Mouse (Mus musculus): Measurements from ENCODE around the gene Srgap1.

Gene Srgap1

GRCm38 (mm10) chr10:121807771-121808170, 239.3 kb downstream of the Srgap1 start:
- no peak for DNase-seq

- no peak for DNase-seq
Observed at GRCm38 (mm10) chr10:121806806-121807205, 240.3 kb downstream of the Srgap1 start.

- DNase-seq, result no peak
Observed at GRCm38 (mm10) chr10:121805933-121806341, 241.2 kb downstream of the Srgap1 start.

- no peak for DNase-seq
Observed at GRCm38 (mm10) chr10:121804551-121804950, 242.6 kb downstream of the Srgap1 start.

GRCm38 (mm10) chr10:121800041-121800440, 247.1 kb downstream of the Srgap1 start:
- DNase-seq, result no peak

GRCm38 (mm10) chr10:121796027-121796802, 250.9 kb downstream of the Srgap1 start:
- DNase-seq, result no peak

GRCm38 (mm10) chr10:121794486-121794885, 252.6 kb downstream of the Srgap1 start:
- no peak for DNase-seq

- no peak for DNase-seq
Observed at GRCm38 (mm10) chr10:121792661-121793060, 254.5 kb downstream of the Srgap1 start.

GRCm38 (mm10) chr10:121790078-121790477, 257.0 kb downstream of the Srgap1 start:
- no peak for DNase-seq

- no peak for DNase-seq
Observed at GRCm38 (mm10) chr10:121788536-121788935, 258.6 kb downstream of the Srgap1 start.

- DNase-seq, result peak in 1 of 2 experiments; percentile 16
Observed at GRCm38 (mm10) chr10:121781159-121781558, 266.0 kb downstream of the Srgap1 start.

- no peak for DNase-seq
Observed at GRCm38 (mm10) chr10:121775990-121776389, 271.1 kb downstream of the Srgap1 start.

GRCm38 (mm10) chr10:121773813-121774212, 273.3 kb downstream of the Srgap1 start:
- no peak for DNase-seq

- peak; percentile 31 to 38 for DNase-seq
Observed at GRCm38 (mm10) chr10:121770624-121771577, 276.2 kb downstream of the Srgap1 start.

GRCm38 (mm10) chr10:121769711-121770110, 277.4 kb downstream of the Srgap1 start:
- no peak for DNase-seq

GRCm38 (mm10) chr10:121767295-121767694, 279.8 kb downstream of the Srgap1 start:
- DNase-seq, result peak; percentile 47 to 50

GRCm38 (mm10) chr10:121765174-121766057, 281.7 kb downstream of the Srgap1 start:
- DNase-seq, result no peak

- DNase-seq, result no peak
Observed at GRCm38 (mm10) chr10:121764469-121765173, 282.5 kb downstream of the Srgap1 start.

- no peak for DNase-seq
Observed at GRCm38 (mm10) chr10:121763191-121763590, 283.9 kb downstream of the Srgap1 start.

GRCm38 (mm10) chr10:121762141-121762540, 285.0 kb downstream of the Srgap1 start:
- no peak for DNase-seq

- DNase-seq, result peak; percentile 15 to 27
Observed at GRCm38 (mm10) chr10:121759095-121759494, 288.0 kb downstream of the Srgap1 start.

- no peak for DNase-seq
Observed at GRCm38 (mm10) chr10:121756677-121757076, 290.4 kb downstream of the Srgap1 start.
